Mouse (Mus musculus): ENCODE measurements around the gene Tsen54. TPM values are rescaled to one million over a fixed set of nuclear protein-coding genes. Genes with fewer than 3 reads are reported as not detected.

Gene Tsen54
- total RNA-seq, 2 experiments from 2014 or later: 17.1 to 21.4 TPM

DNA sequence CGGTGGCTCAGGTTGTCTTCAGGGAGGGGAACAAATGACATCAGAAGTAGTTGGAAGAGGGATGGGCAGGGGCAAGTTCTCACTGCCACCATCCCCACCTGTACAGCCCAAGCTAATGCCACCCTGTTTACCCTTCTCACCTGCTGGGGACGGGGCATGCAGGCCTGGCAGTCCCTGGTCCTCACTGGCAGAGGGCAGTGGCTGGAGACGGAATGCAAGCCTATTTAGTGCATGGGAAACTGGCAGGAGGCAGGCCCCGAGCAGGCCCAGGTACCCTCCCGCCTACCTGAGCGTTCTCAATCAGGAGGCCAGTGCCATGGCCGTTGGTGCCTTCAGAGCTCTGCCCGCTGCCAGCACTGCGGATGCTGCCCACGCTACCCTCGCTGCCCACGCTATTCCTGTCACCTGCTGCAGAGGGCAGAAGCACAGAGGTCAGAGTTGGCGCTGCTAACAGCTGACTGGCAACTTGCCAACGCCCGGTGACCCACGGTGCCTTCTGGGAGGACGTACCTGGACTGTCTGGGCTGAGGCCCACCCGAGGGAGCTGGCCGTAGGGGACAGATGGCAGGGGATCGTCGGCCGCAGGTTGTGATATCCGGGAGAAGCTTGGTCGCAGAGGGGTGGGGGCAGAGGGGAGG, 11.3 kb upstream of the Tsen54 start:
- DNase-seq: no peak

- no peak for DNase-seq
These were observed 9.5 kb upstream of the Tsen54 start for GRCm38 (mm10) chr11:115805005-115805404.

DNA sequence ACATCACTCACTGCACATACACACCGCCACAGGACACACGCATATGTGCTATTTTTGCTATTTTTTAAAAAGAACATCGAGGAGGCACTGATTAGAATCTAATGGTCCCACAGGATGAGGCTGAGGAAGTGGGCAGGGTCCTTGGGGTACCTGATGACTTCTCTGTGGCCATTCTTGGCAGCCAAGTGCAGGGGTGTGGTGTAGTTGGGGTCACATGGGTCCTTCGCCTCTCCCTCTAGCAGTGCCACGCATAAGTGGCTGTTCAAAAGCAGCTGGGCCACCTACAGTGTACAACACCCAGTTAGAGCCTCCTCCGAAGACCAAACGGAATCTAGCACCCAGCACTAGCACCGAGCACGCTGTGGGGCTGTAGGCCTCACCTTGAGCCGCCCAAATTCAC, 8.4 kb upstream of the Tsen54 start:
- DNase-seq: no peak

- DNase-seq: no peak
These were observed 7.2 kb upstream of the Tsen54 start for GRCm38 (mm10) chr11:115807306-115807705.

DNA sequence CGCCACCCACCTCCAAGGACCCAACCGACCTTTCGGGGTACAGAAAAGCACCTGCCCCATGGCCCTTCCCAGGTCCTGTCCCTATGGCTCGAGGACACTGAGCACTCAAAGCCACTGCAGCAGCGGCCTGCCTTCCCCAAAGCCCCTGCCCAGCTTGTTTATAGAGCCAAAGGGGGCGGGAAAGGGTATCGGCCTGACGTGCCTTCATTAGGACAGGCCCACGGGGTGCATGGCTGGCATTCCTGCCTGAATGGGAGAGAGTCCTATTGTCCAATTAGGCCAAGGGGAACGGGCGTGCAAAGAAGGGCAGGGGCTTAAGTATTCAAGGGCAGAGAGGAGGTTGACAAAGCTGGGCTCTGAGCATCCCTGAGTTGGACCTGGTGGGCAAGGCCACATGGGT, 6.6 kb upstream of the Tsen54 start:
- no peak for DNase-seq

DNA sequence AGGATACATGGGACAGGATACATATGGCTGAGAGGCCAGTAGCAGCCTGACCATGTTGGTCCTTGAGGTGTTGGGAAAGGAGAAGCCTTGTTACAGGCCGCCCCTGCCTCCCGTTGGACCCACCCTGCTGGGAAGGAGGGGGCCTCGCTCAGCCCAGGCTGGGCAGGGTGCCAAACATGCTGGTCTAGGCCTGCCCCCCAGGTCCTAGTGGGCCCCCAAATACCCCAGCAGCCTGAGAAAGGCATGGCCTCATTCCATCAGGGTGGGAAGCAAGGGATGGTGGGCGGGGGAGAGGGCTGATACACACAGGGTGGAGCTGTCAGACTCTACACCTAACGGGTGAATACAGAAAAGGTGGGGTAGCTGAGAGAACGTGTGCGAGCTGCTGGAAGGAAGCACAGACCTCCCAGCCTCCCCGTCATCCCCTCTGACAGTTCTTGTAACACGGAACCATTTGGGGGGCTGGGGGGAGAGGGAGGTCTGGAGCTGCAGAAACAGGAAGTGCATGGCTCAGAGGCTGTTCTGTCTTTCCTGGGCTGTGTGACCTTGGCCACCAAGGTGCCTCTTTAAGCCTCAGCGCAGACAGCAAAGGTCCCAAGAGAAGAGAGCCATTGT, 5.7 kb upstream of the Tsen54 start:
- DNase-seq: peak; percentile 55 to 70

DNA sequence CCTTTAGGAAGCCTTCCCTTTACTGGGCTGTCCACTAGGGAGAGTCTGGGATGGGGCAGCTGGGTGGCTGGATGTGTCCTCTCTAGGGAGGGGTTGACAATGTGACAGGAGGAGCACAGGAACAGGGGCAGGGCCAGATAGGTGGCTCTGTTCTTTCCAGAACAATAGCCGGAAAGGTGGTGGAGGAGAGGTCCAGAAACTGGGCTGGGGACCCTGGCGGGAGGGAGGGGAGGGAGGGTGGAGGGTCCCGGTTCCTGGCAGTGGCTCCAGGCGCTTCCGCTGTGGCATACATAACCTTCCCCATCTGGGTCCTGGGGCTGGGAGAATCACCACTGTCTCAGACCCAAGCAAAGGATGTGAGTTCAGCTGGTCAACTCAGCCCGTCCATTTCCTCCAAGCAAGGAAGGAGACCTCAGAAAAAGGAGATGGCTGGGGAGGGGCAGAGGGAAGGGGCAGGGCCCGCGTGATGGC, 5.2 kb upstream of the Tsen54 start:
- peak; percentile 61 to 68 for DNase-seq

DNA sequence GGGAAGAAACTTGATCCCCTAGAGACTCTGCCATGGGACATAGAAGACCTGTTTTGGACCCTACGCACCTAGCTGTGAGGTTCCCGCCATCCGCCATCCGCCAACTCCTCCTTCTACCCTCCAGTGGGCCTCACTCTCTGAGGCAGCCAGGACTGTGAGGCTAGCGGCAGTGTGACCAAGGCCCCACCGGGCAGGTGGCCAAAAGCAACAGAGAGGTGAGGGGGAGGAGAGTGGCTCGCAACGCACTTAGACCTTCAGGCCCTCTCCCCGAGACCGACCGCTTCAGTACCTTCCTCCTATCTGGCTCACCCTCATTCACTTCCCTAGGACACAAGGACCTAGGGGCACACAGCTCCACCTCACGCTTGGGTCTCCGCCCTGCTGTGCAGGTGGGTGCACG, 4.1 kb upstream of the Tsen54 start:
- peak; percentile 87 to 89 for DNase-seq

- no peak for DNase-seq
These were observed 3.0 kb upstream of the Tsen54 start for GRCm38 (mm10) chr11:115811381-115812093.

- DNase-seq: peak; percentile 68 to 77
These were observed 2.4 kb upstream of the Tsen54 start for GRCm38 (mm10) chr11:115812095-115812494.

GRCm38 (mm10) chr11:115812533-115813420, 1.7 kb upstream of the Tsen54 start:
- peak; percentile 59 to 67 for DNase-seq

DNA sequence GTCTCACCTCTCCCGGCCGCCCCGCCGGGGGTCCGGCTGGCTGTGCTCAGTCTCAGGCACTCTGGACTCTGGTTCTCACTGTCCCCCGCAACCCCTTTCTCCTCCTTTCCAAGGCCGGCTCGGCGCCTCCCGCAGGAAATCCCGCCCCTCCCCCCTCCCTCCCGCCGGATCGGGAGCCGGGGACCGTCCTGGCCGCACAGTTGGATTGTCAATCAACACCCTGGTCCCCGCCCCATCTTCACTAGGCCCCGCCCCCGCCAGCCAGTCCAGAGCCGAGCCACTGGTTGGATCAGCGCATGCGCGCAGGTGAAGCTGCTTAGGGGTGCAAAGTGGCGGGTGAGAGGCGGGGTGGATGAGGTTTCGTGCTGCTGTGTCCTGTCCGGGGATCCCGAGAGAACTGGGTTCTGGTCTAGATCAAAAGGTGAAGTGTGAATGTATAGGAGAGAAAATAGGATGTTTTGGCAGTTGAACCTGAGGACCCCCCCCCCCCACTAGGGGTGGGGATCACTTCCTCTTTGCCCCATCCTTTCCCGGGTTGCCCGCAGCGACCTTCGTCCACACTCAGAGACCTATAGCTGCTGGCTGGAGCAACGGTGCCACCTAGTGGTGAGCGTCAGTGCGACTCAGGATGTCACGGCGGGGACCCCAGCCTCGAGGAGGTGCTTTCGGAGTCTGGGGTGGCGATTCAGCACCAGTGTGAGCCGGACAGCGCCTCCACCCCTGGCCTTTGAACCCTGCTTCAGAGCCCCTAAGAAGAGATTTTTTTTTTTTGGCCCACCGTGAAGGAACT, 822 bp upstream of the Tsen54 start, which contains the start of gene Caskin2:
Gene Caskin2 (minus strand): TSS at position 133 of the 790 bp plus-strand sequence.
- peak; percentile 98 to 99 for DNase-seq

DNA sequence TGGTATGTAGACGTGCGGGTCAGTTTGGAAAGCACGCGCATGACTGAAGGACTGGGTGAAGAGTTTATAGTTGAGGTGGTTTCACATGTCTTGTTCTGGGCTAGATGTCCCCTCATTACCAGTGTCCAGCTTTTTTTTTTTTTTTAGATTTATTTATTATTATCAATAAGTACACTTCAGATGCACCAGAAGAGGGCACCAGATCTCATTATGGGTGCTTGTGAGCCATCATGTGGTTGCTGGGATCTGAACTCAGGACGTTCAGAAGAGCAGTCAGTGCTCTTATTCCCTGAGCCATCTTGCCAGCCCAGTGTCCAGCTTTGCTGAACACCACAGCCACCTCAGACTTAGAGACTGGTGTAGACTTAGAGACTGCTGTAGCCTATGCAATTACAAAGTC, 2.8 kb downstream of the Tsen54 start:
- DNase-seq: no peak

- DNase-seq: no peak
These were observed 5.5 kb downstream of the Tsen54 start for GRCm38 (mm10) chr11:115819915-115820623.

DNA sequence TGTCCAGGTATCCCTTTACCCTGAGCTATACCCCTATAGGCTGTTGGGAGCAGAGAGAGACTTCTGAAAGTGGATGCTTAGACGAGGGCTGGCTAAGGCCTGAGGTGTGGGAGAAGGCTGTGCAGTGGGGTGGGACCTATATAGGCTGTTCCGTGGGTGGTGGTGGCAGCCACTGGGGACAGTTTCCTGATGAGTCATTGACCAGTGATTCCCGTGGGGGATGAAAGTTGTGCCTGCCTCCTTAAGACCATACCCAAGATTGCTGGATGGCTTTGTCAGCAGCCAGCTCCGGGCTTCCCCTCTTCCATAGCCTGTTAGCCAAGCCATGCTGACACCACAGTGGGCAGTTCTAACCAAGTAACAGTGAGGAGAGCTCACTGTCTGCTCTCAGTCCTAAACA, 6.5 kb downstream of the Tsen54 start:
- DNase-seq: no peak

GRCm38 (mm10) chr11:115823774-115824740, 9.5 kb downstream of the Tsen54 start, which contains the start of gene Llgl2:
Gene Llgl2, plus strand, starts transcription at chr11:115824049.
- peak; percentile 94 to 98 for DNase-seq

DNA sequence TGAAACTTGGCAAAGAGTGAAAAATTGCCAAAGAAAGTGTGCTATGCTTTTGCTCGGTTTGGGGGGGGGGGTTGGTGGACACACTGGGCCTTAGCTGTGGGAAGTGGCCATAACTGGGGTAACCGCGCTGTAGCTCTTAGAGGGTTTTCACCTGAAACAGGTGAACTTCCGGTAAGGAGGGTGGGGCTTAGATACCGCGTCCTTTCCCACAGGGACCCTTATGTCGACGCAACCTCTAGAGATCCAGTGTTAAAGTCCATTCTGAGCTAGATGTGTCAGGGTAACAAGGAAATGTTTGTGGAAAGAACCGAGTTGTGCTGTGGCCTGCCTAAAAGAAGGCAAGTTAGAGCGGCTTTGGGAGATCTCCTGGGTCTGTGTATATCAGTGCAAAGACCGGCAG, 10.3 kb downstream of the Tsen54 start:
- DNase-seq: no peak

GRCm38 (mm10) chr11:115826487-115826886, 12.0 kb downstream of the Tsen54 start:
- DNase-seq: no peak

- DNase-seq: no peak
These were observed 13.1 kb downstream of the Tsen54 start for GRCm38 (mm10) chr11:115827624-115828023.

Measured in adrenal gland, postnatal 36 days (tissue).